Mouse (Mus musculus) colon, adult 2 months (tissue): ENCODE data around the gene Tcirg1. TPM values are rescaled to one million over a fixed set of nuclear protein-coding genes. Genes with fewer than 3 reads are reported as not detected.

Experiments used
- polyA plus RNA-seq: library from polyadenylated mRNA; depleted of rRNA; stranded (reverse); fragments of >200 nt; gene quantifications from 2 replicates; pipeline ENCODE4 v1.2.3, GENCODE M21; 2012; rRNA removed

Gene Tcirg1
- polyA plus RNA-seq, result 146 and 188 TPM in 2 replicates

GRCm38 (mm10) chr19:3906795-3907786 lies at the start of gene Tcirg1:
TSS of gene Tcirg1 (minus strand) at chr19:3907133.

GRCm38 (mm10) chr19:3935032-3935895 lies 28.3 kb upstream of the Tcirg1 start, which contains the start of gene Unc93b1:
TSS of gene Unc93b1 (plus strand) at chr19:3935186.

GRCm38 (mm10) chr19:3929211-3929941 lies 22.4 kb upstream of the Tcirg1 start, which contains the start of gene Aldh3b1:
TSS of gene Aldh3b1 (minus strand) at chr19:3929808.

GRCm38 (mm10) chr19:3912337-3913204 lies 5.6 kb upstream of the Tcirg1 start, which contains the start of gene Ndufs8:
TSS of gene Ndufs8 (minus strand) at chr19:3912774.

GRCm38 (mm10) chr19:3851502-3851962 lies 55.4 kb downstream of the Tcirg1 start, which contains the start of gene Chka:
TSS of gene Chka (plus strand) at chr19:3851773.

Other genes starting within 250 kb of the Tcirg1 start
- gene Lrp5, start 220.6 kb downstream of the Tcirg1 start, polyA plus RNA-seq, result 50.9 and 68.6 TPM in 2 replicates
- 62.2 and 67.7 TPM in 2 replicates for gene 1810055G02Rik, start 198.8 kb downstream of the Tcirg1 start, polyA plus RNA-seq
- 12.8 and 13.2 TPM in 2 replicates for gene Kmt5b, start 139.7 kb downstream of the Tcirg1 start, polyA plus RNA-seq
- 35.3 and 37.1 TPM in 2 replicates for gene Chka, start 55.4 kb downstream of the Tcirg1 start, polyA plus RNA-seq
- gene Ndufs8, start 5.6 kb upstream of the Tcirg1 start, polyA plus RNA-seq, result 279 and 336 TPM in 2 replicates
- gene Aldh3b1, start 22.7 kb upstream of the Tcirg1 start, polyA plus RNA-seq, result 14.9 and 17.0 TPM in 2 replicates
- gene Unc93b1, start 28.1 kb upstream of the Tcirg1 start, polyA plus RNA-seq, result 160 and 202 TPM in 2 replicates
- 0.15 and 0.35 TPM in 2 replicates for gene Aldh3b3, start 51.5 kb upstream of the Tcirg1 start, polyA plus RNA-seq
- 14.5 and 14.7 TPM in 2 replicates for gene Aldh3b2, start 65.2 kb upstream of the Tcirg1 start, polyA plus RNA-seq
- gene Acy3, start 79.4 kb upstream of the Tcirg1 start, polyA plus RNA-seq, result 55.2 and 55.9 TPM in 2 replicates
- not detected in 2 replicates for gene Tbx10, start 85.6 kb upstream of the Tcirg1 start, polyA plus RNA-seq
- gene Nudt8, start 93.4 kb upstream of the Tcirg1 start, polyA plus RNA-seq, result 18.7 and 25.7 TPM in 2 replicates
- gene Gm49405, start 93.5 kb upstream of the Tcirg1 start, polyA plus RNA-seq, result 2.1 and 2.5 TPM in 2 replicates
- gene Doc2g, start 96.2 kb upstream of the Tcirg1 start, polyA plus RNA-seq, result 10.8 and 11.5 TPM in 2 replicates
- 185 and 192 TPM in 2 replicates for gene Ndufv1, start 105.7 kb upstream of the Tcirg1 start, polyA plus RNA-seq
- gene Gstp1, start 130.9 kb upstream of the Tcirg1 start, polyA plus RNA-seq, result 871 and 970 TPM in 2 replicates
- 192 and 247 TPM in 2 replicates for gene Gstp2, start 138.9 kb upstream of the Tcirg1 start, polyA plus RNA-seq
- gene Gstp3, start 152.4 kb upstream of the Tcirg1 start, polyA plus RNA-seq, result 8.4 and 8.5 TPM in 2 replicates
- gene Cabp2, start 174.4 kb upstream of the Tcirg1 start, polyA plus RNA-seq, result 2.5 TPM in 1 of 2 replicates, not detected in the other
- gene Cdk2ap2, start 190.0 kb upstream of the Tcirg1 start, polyA plus RNA-seq, result 321 and 393 TPM in 2 replicates
- 133 and 136 TPM in 2 replicates for gene Pitpnm1, start 192.9 kb upstream of the Tcirg1 start, polyA plus RNA-seq
- gene Aip, start 218.7 kb upstream of the Tcirg1 start, polyA plus RNA-seq, result 65.0 and 68.8 TPM in 2 replicates
- gene Gpr152, start 232.7 kb upstream of the Tcirg1 start, polyA plus RNA-seq, result 0.02 and 0.05 TPM in 2 replicates
- gene Cabp4, start 236.9 kb upstream of the Tcirg1 start, polyA plus RNA-seq, result 0.15 and 0.28 TPM in 2 replicates
- 657 and 730 TPM in 2 replicates for gene Coro1b, start 241.5 kb upstream of the Tcirg1 start, polyA plus RNA-seq
- gene Ptprcap, start 246.5 kb upstream of the Tcirg1 start, polyA plus RNA-seq, result 74.8 and 129 TPM in 2 replicates